Mouse (Mus musculus): ENCODE results near the gene Dgat2. TPM values are rescaled to one million over a fixed set of nuclear protein-coding genes. Genes with fewer than 3 reads are reported as not detected.
A peak's percentile ranks its signal among the peaks of the same experiment; 100 is the strongest.

Gene Dgat2
- polyA plus RNA-seq, 1 experiment from 2014 or later: 12.6 TPM

DNA sequence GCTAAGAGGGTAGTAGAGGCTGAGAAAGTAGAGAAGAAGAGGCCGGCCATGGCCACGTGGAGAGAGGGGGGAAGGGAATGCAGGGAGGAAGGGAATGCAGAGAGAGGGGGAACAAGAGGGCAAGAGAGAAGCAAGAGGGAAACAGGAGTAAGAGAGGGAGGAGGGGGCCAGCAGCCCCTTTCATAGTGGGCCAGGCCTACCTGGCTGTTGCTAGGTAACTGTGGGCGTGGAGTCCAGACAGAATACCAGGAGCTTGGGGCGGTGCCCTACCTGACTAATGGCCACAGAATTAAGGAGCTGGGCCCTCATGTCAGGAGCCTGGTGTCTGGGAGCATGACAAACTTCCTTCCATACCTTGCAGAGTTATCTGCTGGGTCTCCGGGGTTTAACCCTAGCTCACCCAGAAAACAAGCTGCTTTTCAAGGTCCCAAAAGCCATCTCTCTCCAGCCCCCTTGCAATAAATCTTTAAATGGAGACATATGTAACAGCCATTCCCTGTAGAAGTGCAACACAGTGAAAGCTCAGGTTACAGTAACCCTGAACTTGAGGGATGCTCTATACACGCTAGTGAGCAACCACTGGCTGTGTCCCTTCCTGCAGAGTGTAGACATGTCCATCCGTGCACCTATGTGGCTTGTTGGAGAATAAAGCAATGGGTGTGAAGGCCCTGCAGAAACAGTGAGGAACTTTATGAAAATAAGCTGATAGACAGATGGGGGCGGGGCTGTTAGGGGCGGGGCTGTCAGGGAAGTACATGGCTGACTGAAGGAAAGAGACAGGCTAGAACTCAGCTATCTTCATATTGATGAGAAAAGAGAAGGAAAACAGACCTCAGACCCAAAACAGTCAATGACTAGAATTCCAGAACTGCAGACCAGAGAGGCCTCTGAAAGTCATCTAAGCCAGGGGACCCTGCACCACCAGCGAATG lies 54.2 kb downstream of the Dgat2 start:
- no peak overlapping the region for H3K9ac ChIP-seq
- H3K9me3 ChIP-seq: no peaks in the 10 kb centered on the region
- H3K4me3 ChIP-seq: no peak overlapping the region
- H3K27me3 ChIP-seq: no peaks in the 10 kb centered on the region
- H3K27ac ChIP-seq: no peak overlapping the region
- H3K4me2 ChIP-seq: no peak overlapping the region
- peaks cover 11% of the 10 kb centered on the region for H3K4me1 ChIP-seq (replicated peaks)
- 58% methylated on average over 10 of the region's 10 CpGs for WGBS
- ATAC-seq (ENCODE audit: low FRiP score): no peak
- no peaks in the 10 kb centered on the region for H3K36me3 ChIP-seq

DNA sequence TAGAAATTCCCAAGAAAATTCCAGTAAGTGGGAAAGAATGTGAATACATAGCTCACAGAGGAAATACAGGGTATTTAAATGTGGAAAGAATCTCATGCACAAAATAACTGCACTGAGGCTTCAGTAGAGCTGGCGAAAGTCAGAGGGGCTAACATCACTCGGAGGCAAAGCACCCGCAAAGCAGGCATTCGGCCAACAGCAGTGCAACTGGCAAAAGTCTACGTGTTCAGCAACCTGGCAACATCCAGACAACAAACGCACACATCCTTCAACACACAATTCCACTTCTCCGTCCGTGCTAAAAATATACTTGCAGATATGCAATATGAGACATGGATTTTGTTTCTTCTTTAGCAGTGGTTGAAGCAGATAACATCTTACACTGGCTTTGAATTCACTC lies 56.5 kb downstream of the Dgat2 start:
- H3K27me3 ChIP-seq: no peaks in the 10 kb centered on the region
- 80% methylated on average over 8 of the region's 8 CpGs for WGBS
- H3K36me3 ChIP-seq: no peaks in the 10 kb centered on the region
- H3K9ac ChIP-seq: no peak overlapping the region
- H3K4me3 ChIP-seq: no peak overlapping the region
- H3K9me3 ChIP-seq: no peaks in the 10 kb centered on the region
- no peak overlapping the region for H3K27ac ChIP-seq
- peaks cover 11% of the 10 kb centered on the region for H3K4me1 ChIP-seq (replicated peaks)
- no peak for ATAC-seq (ENCODE audit: low FRiP score)
- H3K4me2 ChIP-seq: no peak overlapping the region

DNA sequence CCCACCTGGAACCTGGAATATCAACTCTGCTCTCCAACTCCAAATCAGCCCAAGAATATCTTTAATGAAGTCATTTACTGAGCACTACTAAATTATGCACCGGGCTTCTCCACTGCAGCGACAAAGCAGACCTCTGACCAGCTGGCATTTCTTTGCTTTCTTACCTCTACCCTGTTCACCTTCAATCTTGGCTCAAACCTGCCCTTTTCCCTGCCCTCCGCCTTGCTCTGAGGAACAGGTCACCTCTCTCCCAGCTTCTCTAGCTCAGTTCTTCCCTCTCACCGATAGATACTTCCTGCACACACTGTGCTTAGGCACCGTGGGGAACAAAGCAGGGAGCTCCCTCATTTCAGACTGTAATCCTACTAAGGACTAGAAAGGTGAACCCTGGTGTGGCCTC lies 59.9 kb downstream of the Dgat2 start:
- no peaks in the 10 kb centered on the region for H3K9me3 ChIP-seq
- H3K9ac ChIP-seq: no peak overlapping the region
- peaks cover 5% of the 10 kb centered on the region for H3K4me1 ChIP-seq (replicated peaks)
- H3K27ac ChIP-seq: no peak overlapping the region
- no peak overlapping the region for H3K4me3 ChIP-seq
- WGBS: 77% methylated on average over 5 of the region's 5 CpGs
- no peak overlapping the region for H3K4me2 ChIP-seq
- H3K27me3 ChIP-seq: no peaks in the 10 kb centered on the region
- ATAC-seq (ENCODE audit: low FRiP score): no peak
- H3K36me3 ChIP-seq: no peaks in the 10 kb centered on the region

DNA sequence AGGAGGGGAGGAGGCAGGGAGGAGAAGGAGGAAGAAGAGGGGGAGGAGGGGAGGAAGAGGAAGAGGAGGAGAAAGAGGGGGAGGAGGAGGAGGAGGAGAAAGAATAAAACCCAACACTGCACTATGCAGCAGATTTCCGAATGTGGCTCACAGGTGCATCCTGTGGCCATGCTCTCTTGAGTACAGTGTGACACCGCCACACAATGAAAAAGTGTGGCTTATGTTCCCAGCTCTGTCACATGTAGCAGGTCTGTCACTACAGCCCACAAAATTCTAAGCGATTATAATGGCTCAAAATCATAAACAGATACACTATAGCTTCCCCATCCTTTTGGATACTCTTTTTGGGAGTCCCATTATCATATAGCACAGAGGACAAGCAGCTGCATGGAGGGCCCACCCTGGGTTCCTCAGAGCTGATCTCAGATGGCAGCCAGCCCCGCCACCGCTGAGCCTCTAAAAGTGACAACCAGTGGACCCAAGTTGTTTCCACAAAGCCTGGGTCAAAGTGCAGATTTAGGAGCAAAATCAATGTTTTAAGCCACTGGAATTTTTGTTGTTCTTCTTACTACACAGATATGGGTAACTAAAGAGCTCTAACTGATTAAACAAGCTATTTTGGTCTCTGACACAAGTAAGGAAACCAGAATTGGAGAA lies 61.5 kb downstream of the Dgat2 start:
- Histone ChIP-seq H3K9me3 (no peaks in the 10 kb centered on the region), H3K4me3 (no peak overlapping the region), H3K4me2 (no peak overlapping the region), H3K36me3 (no peaks in the 10 kb centered on the region), H3K9ac (no peak overlapping the region), H3K27ac (no peak overlapping the region), H3K27me3 (no peaks in the 10 kb centered on the region), H3K4me1 (replicated peaks) (no peaks in the 10 kb centered on the region)
- WGBS: 93% methylated on average over 5 of the region's 5 CpGs
- no peak for ATAC-seq (ENCODE audit: low FRiP score)

DNA sequence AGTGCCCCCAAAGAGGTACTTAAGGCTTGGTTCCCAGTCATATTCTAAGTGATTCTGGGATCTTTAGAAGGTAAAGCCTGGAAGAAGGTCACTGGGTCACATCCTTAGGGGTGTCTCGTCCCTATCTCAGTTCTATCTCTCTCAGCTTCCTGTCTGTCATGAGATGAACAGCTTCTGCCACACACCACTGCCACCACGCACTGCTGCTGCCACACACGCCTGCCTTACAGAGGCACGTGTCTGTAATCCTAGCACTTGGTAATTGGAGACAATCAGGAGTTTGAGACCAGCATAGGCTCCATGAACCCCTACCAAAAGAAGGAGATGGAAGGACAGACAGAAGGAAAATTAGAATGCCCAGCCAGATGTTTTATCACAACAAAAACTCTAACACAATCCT lies 62.4 kb downstream of the Dgat2 start:
- no peak overlapping the region for H3K27ac ChIP-seq
- no peak overlapping the region for H3K4me2 ChIP-seq
- H3K27me3 ChIP-seq: no peaks in the 10 kb centered on the region
- no peaks in the 10 kb centered on the region for H3K9me3 ChIP-seq
- H3K9ac ChIP-seq: no peak overlapping the region
- H3K4me1 ChIP-seq (replicated peaks): no peaks in the 10 kb centered on the region
- no peaks in the 10 kb centered on the region for H3K36me3 ChIP-seq
- WGBS: 86% methylated on average over 4 of the region's 4 CpGs
- no peak overlapping the region for H3K4me3 ChIP-seq
- no peak for ATAC-seq (ENCODE audit: low FRiP score)

DNA sequence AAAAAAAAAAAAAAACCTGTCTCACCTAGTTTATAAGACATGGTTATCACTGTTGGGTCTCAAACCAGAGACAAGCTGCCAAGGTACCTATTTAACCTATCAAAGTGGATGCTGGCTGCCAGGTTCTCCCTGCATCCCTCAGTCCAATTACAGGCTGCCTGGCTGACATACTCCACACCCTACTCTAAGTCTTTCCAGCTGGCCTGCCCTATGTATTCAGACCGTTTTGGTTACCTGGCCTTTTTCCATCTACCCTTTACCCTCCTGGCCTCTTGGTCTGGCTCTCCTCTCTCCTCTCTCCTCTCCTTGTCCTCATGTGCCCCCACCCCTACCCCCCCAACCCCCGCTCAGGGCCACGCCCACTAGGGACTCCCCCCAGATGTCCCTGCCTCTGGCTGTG lies 65.7 kb downstream of the Dgat2 start:
- Histone ChIP-seq H3K4me1 (replicated peaks) (no peaks in the 10 kb centered on the region), H3K4me2 (no peak overlapping the region), H3K27me3 (no peaks in the 10 kb centered on the region), H3K36me3 (no peaks in the 10 kb centered on the region), H3K27ac (no peak overlapping the region), H3K4me3 (no peak overlapping the region), H3K9ac (no peak overlapping the region), H3K9me3 (no peaks in the 10 kb centered on the region)
- 85% methylated on average over 3 of the region's 3 CpGs for WGBS
- ATAC-seq (ENCODE audit: low FRiP score): no peak

DNA sequence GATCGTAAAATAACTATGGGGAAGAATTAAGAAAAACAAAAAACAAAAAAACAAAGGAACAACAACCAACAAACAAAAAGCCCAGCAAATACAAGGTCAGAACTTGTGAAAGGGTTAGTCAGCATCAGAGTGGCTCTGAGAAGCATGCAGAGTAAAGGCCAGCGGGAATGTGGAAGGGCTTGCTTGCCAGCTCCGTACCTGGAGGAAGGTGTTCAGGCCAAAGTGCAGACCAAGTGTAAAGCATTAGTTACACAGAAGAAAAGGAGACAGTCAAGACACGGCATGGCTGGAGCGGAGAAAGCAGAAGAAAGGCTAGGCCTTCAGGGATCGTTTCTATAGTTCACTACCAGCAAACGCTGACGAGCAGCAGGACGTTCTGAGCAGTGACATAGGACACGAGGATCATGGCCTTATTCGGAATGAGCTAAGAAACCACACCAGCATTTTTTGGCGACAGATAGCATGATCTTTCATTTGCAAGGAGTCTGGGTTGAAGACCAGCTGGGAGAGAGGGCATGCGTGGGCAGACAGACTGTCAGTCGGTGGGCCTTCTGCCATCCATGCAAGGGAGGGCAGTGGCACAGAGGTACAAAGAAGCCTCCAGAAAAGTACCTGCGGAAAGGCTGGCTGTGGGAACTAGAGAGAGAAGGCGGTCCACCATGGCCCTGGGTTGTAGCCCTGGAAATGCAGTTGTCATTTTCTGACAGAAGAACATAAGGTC lies 68.4 kb downstream of the Dgat2 start:
- Histone ChIP-seq H3K36me3 (no peaks in the 10 kb centered on the region), H3K9ac (no peak overlapping the region), H3K9me3 (no peaks in the 10 kb centered on the region), H3K4me2 (no peak overlapping the region), H3K4me1 (replicated peaks) (no peaks in the 10 kb centered on the region), H3K4me3 (no peak overlapping the region), H3K27me3 (no peaks in the 10 kb centered on the region), H3K27ac (no peak overlapping the region)
- no peak for ATAC-seq (ENCODE audit: low FRiP score)
- 92% methylated on average over 16 of the region's 16 CpGs for WGBS

DNA sequence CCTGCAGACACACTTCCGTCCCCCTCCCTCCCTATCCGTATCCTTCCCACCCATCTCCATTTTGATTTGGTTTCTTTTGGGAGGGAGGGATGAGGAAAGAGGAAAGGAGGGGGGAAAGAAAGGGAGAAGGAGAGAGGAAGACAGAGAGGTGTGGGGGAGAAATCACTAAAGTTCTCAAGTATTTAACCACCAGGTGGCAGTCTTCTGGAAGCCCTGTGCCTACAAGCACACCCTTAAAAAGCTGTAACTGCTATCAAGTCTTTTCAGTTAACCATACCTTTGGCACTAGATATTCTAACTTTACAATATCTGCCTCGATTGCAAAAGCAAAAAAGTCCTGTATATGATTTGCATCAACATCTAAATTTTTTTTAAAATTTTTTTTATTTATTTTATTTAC lies 75.0 kb downstream of the Dgat2 start:
- WGBS: 55% methylated on average over 3 of the region's 3 CpGs
- no peak for ATAC-seq (ENCODE audit: low FRiP score)

DNA sequence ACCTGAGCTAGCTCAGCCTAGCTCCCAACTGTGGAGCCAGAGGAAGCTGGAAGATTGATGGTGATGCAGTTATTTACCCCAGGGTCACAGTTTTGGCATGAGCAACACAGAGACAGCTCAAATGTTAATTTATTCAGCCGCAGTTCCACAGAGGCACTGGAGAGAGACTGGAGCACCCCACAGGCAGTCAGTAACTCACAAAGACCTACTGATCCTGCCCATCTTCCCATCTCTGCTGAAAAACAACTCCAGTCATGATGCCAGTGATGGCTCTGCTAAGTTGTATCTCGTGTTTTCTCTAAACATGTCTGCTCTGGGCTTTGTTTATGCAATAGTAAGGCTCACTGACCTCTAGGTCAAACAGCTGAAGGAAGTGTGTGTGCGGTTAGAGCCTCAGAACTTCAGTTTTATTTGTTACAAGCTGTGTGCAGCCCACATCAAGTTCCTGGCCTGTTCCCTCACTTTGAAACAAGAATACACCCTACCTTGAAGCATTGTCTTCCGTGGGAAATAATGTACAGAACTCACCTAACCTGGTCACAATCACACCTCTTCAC lies 75.7 kb downstream of the Dgat2 start:
- Histone ChIP-seq H3K36me3 (no peaks in the 10 kb centered on the region), H3K9ac (peak overlapping the region; percentile 35; the same call in 1 of the 2 replicates)

More for the DNA sequence above, 75.0 kb downstream of the Dgat2 start:
- H3K9me3 ChIP-seq: no peaks in the 10 kb centered on the region
- no peak overlapping the region for H3K27ac ChIP-seq
- H3K27me3 ChIP-seq: no peaks in the 10 kb centered on the region
- peaks cover 11% of the 10 kb centered on the region for H3K4me1 ChIP-seq (replicated peaks)
- no peaks in the 10 kb centered on the region for H3K36me3 ChIP-seq
- H3K9ac ChIP-seq: no peak overlapping the region
- H3K4me3 ChIP-seq: no peak overlapping the region
- no peak overlapping the region for H3K4me2 ChIP-seq

More for the DNA sequence above, 75.7 kb downstream of the Dgat2 start:
- ATAC-seq (ENCODE audit: low FRiP score): no peak
- Histone ChIP-seq H3K9me3 (no peaks in the 10 kb centered on the region), H3K27ac (no peak overlapping the region), H3K4me2 (no peak overlapping the region), H3K4me3 (no peak overlapping the region), H3K27me3 (no peaks in the 10 kb centered on the region), H3K4me1 (replicated peaks) (peaks cover 18% of the 10 kb centered on the region)
- WGBS: 47% methylated on average over 4 of the region's 4 CpGs

Other genes with a start within 250 kb of the Dgat2 start
- 14.2 and 15.6 TPM in 2 replicates for gene Uvrag, start 41.6 kb downstream of the Dgat2 start, polyA plus RNA-seq (2015; fragmentation: Nextera tagmentation; extraction: Ambion mirVana)
- 3.1 TPM in 2 replicates for gene Mogat2, start 55.9 kb upstream of the Dgat2 start, polyA plus RNA-seq (2015; fragmentation: Nextera tagmentation; extraction: Ambion mirVana)
- gene Map6, start 84.7 kb upstream of the Dgat2 start, polyA plus RNA-seq (2015; fragmentation: Nextera tagmentation; extraction: Ambion mirVana): 104 and 106 TPM in 2 replicates
- gene Serpinh1, start 170.5 kb upstream of the Dgat2 start, polyA plus RNA-seq (2015; fragmentation: Nextera tagmentation; extraction: Ambion mirVana): 394 and 407 TPM in 2 replicates
- gene Gdpd5, start 198.7 kb upstream of the Dgat2 start, polyA plus RNA-seq (2015; fragmentation: Nextera tagmentation; extraction: Ambion mirVana): 53.2 and 55.3 TPM in 2 replicates

All from hindbrain, embryonic 13.5 days (tissue).